12 mouse cellular contexts compared by ENCODE assay signal in genomic region chr11:76566081-76566480, GRCm38 (mm10).
"Had no signal": no experiment of that assay in that cellular context is flagged by ENCODE, and none has a peak within 500 bp of the region (broad histone marks: within the 10 kb centered on the region; RNA-seq: fewer than 3 reads in every experiment).

No protein-coding gene starts in this region.

- H3K9me3 ChIP-seq: limb, embryonic 15.5 days; liver, embryonic 12.5 days; midbrain, embryonic 10.5 days; midbrain, embryonic 15.5 days; neural tube, embryonic 12.5 days had no signal

- H3K4me2 ChIP-seq: limb, embryonic 15.5 days; liver, embryonic 12.5 days; lung, embryonic 14.5 days; midbrain, embryonic 15.5 days; neural tube, embryonic 12.5 days had no signal

- H3K4me3 ChIP-seq: limb, embryonic 15.5 days; liver, embryonic 12.5 days; midbrain, embryonic 10.5 days; midbrain, embryonic 15.5 days; neural tube, embryonic 12.5 days had no signal

- H3K27ac ChIP-seq: kidney, postnatal 0 days; limb, embryonic 15.5 days; liver, embryonic 12.5 days; midbrain, embryonic 10.5 days; midbrain, embryonic 15.5 days; neural tube, embryonic 12.5 days had no signal

- ATAC-seq: liver, embryonic 12.5 days; midbrain, embryonic 15.5 days had no signal

- H3K27me3 ChIP-seq: midbrain, embryonic 15.5 days; neural tube, embryonic 12.5 days had no signal

- H3K9ac ChIP-seq: limb, embryonic 15.5 days; liver, embryonic 12.5 days; lung, embryonic 14.5 days; midbrain, embryonic 15.5 days; neural tube, embryonic 12.5 days had no signal

- DNase-seq: kidney, adult 9 months; kidney, postnatal 36 days; lung, embryonic 14.5 days; lung, postnatal 10 days; lung, postnatal 4 days; thymus, postnatal 4 days had no signal

- H3K36me3 ChIP-seq: limb, embryonic 15.5 days; liver, embryonic 12.5 days; midbrain, embryonic 10.5 days; midbrain, embryonic 15.5 days; neural tube, embryonic 12.5 days had no signal
